Mouse (Mus musculus) spleen, postnatal 10 days (tissue): Measurements from ENCODE around the gene Cdc34.

Source experiments
- DNase-seq, 2 experiments: peaks; one replicate each; pipeline ENCODE4 v3.0.0; 2021 to 2022; ENCODE audit warnings: low spot score in 2 of 2

Gene Cdc34

DNA sequence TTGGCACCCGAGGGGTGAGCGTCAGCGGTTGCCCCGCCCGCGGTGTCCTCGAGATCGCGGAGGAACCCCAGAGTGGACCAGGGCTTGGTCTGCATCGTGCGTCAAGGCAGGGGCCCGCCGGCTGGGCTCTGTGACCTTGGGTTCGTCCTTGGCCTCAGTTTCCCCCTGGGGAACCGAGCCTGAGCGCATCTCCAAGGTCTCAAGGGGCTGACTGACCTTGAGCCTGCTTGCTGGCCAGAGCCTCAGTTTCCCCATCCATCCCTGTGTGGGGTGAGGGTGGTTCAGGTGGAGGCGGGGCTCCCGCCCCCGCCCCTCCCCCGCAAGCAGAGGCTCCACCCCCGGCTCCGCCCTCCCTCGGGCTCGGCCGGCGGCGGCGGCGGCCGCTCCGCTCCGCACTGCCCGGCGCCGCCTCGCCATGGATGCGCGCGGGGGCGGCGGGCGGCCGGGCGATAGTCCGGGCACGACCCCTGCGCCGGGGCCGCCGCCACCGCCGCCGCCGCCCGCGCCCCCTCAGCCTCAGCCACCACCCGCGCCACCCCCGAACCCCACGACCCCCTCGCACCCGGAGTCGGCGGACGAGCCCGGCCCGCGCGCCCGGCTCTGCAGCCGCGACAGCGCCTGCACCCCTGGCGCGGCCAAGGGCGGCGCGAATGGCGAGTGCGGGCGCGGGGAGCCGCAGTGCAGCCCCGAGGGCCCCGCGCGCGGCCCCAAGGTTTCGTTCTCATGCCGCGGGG is 34.4 kb downstream of the Cdc34 start, which contains the start of gene Hcn2:
Hcn2 (plus strand) TSS at position 381 of the 734 bp plus-strand sequence.
- no peak for DNase-seq

- no peak for DNase-seq
Observed at GRCm38 (mm10) chr10:79716988-79717355, 35.0 kb downstream of the Cdc34 start.

- DNase-seq = peak; percentile 62 to 82
Observed at GRCm38 (mm10) chr10:79717640-79718357, 35.8 kb downstream of the Cdc34 start.

- no peak for DNase-seq
Observed at GRCm38 (mm10) chr10:79721089-79721488, 39.1 kb downstream of the Cdc34 start.

DNA sequence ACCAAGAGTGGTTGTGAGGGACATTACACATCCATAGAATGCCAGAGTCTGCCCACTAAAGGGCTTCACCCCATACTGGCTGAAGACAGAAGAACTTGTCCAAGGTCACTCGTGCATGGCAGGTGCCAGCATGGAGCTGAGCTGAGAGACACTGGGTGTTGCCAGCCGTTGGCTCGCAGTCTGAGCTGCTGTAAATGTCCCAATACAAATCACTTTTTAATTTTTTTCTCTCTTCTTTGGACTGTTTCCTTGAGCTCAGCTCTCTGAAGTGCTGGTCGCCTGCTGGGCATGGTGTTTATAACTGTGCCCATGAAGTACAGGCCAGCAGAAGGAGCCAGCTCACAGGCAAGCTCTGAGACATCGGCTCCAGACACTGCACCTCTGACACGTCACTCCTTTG is 41.1 kb downstream of the Cdc34 start:
- no peak for DNase-seq

DNA sequence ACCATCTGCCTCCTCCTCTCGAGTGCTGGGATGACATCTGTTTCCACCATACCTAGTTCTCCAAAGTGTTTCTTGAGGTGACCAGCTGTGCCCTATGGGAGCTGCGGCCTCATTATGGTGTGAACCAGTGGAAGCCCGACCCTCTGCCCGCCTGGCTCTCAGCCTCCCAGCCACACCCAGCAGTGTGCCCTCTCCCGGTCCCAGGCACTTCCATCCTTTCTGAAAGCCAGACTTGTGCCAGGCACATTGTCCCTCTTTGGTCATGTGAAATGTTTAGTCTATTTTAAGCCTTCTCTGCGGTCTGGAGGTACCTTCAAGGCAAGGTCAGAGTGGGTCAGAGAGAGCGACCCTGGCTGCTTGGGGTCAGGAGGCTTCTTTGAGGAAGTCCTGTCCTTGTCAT is 41.7 kb downstream of the Cdc34 start:
- no peak for DNase-seq

GRCm38 (mm10) chr10:79726090-79726489 is 44.1 kb downstream of the Cdc34 start:
- DNase-seq = peak; percentile 76 to 84

GRCm38 (mm10) chr10:79728323-79729249 is 46.6 kb downstream of the Cdc34 start:
- DNase-seq = no peak

DNA sequence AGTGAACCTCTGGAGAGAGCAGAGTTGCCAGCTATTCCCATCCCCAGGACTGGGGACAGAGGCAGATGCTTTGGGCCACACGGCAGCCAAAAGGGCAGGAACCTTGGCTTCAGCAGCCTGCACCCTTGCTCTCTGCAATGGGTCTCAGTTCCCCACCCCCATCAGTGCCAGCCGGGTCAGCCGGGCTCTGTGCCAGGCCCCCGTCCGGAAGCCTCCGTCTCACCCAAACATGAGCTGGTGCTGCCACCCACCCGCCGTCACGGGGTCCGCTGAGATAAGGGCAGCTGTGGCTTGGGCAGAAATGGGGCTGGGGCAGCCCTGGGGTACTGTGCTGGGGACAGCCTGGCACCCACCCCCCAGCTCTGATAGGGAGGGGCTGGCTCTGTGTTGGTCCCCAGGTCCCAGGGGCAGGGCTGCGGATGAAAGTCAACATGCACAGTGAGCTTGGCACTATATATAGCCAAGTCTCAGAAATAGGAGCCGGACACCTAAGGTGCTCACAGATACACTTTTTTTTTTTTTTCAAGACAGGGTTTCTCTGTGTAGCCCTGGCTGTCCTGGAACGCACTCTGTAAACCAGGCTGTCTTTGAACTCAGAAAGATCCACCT is 47.5 kb downstream of the Cdc34 start:
- DNase-seq = no peak

- DNase-seq = peak; percentile 57 to 72
Observed at GRCm38 (mm10) chr10:79732500-79732899, 50.5 kb downstream of the Cdc34 start.

- no peak for DNase-seq
Observed at GRCm38 (mm10) chr10:79733847-79734246, 51.9 kb downstream of the Cdc34 start.

GRCm38 (mm10) chr10:79735361-79735760 is 53.4 kb downstream of the Cdc34 start:
- no peak for DNase-seq

- no peak for DNase-seq
Observed at GRCm38 (mm10) chr10:79736706-79737105, 54.7 kb downstream of the Cdc34 start.
